9 mouse cellular contexts compared by ENCODE assay signal in genomic region chr8:24337635-24338034, GRCm38 (mm10).
DNase-seq lines count a peak whose midpoint lies in the region; ATAC-seq and TF ChIP-seq lines count a peak whose summit lies in the region.
"Had no signal": no experiment of that assay in that cellular context is flagged by ENCODE, and none has a peak within 500 bp of the region (broad histone marks: within the 10 kb centered on the region; RNA-seq: fewer than 3 reads in every experiment).

No protein-coding gene starts in this region.

- intact Hi-C loops in left cerebral cortex, postnatal 25 days (cut with DNase I) = loop anchor here (5.0 kb wide), 1 partner anchor 740 kb away; no protein-coding TSS in a partner anchor

- no peaks in the 10 kb centered on the region for H3K27me3 ChIP-seq in heart, embryonic 10.5 days (ENCODE audit: insufficient read depth, poor library complexity, severe bottlenecking)
- H3K27me3 ChIP-seq in ES-Bruce4 (ENCODE audit: control insufficient read depth, insufficient read depth, low read length, poor library complexity, severe bottlenecking) = no peaks in the 10 kb centered on the region; the same call in 1 of the 2 replicates

- H3K36me3 ChIP-seq in heart, embryonic 10.5 days = no peaks in the 10 kb centered on the region
- H3K36me3 ChIP-seq in ES-Bruce4 (ENCODE audit: control insufficient read depth, insufficient read depth, low read length, poor library complexity, severe bottlenecking) = no peaks in the 10 kb centered on the region

- peaks cover 3% of the 10 kb centered on the region; the same call in 1 of the 2 replicates for H3K4me1 ChIP-seq in heart, embryonic 10.5 days
- no peaks in the 10 kb centered on the region for H3K4me1 ChIP-seq in ES-Bruce4 (ENCODE audit: control insufficient read depth, insufficient read depth, low read length)

- H3K27ac ChIP-seq in heart, embryonic 10.5 days = no peak overlapping the region
- H3K27ac ChIP-seq in ES-Bruce4 (ENCODE audit: insufficient read depth, low read length) = no peak overlapping the region
- H3K27ac ChIP-seq: macrophage had no signal

- no peak for TF ChIP-seq POLR2A in ES-Bruce4 (IDR thresholded peaks at IDR 0.05; ENCODE audit: insufficient read depth, low read length)

- no peak overlapping the region for H3K9ac ChIP-seq in ES-Bruce4 (ENCODE audit: low read depth, poor library complexity, severe bottlenecking)

- peak; percentile 48 for DNase-seq in heart, postnatal 4 days
- DNase-seq in heart, embryonic 10.5 days (ENCODE audit: low spot score) = no peak
- DNase-seq in embryo, embryonic 9.5 days (ENCODE audit: extremely low spot score) = peak; percentile 39
- peak; percentile 14 to 29 for DNase-seq in left cerebral cortex, postnatal 25 days (ENCODE audit: low spot score in 2 of 2)
- DNase-seq in retina, postnatal 7 days (ENCODE audit: low read depth, low spot score) = peak; percentile 2
- no peak for DNase-seq in urinary bladder, postnatal 36 days (ENCODE audit: low spot score in 2 of 2)

- no peak overlapping the region for H3K4me3 ChIP-seq in heart, embryonic 10.5 days
- H3K4me3 ChIP-seq in ES-Bruce4 (ENCODE audit: low read depth, low read length) = no peak overlapping the region

- peak; percentile 59 for TF ChIP-seq CTCF in ES-Bruce4 (IDR thresholded peaks at IDR 0.05; ENCODE audit: low read depth, low read length)

- no peak for ATAC-seq in megakaryocyte, adult 5-6 weeks (ENCODE audit: poor library complexity, severe bottlenecking)

- TF ChIP-seq EP300 in ES-Bruce4 (IDR thresholded peaks at IDR 0.05; ENCODE audit: insufficient read depth, low read depth, low read length) = no peak

- H3K9me3 ChIP-seq in heart, embryonic 10.5 days = no peaks in the 10 kb centered on the region
- H3K9me3 ChIP-seq in ES-Bruce4 (replicated peaks; ENCODE audit: control insufficient read depth, insufficient read depth, low read length, poor library complexity, severe bottlenecking) = no peaks in the 10 kb centered on the region

- WGBS in heart, embryonic 10.5 days = 56% methylated on average over 6 of the region's 6 CpGs

Comparison
In these comparisons a context has a peak if more than half of its experiments do, and no peak if none do; other contexts are left out.
1. DNase-seq: peak in heart, postnatal 4 days (single experiment), embryo, embryonic 9.5 days (single experiment), left cerebral cortex, postnatal 25 days (2 of 2) and retina, postnatal 7 days (single experiment); none in heart, embryonic 10.5 days (single experiment) and urinary bladder, postnatal 36 days (0 of 2).